Mouse (Mus musculus): ENCODE results near the gene Anxa2.

Anxa2 gene

GRCm38 (mm10) chr9:69453066-69453900 lies at the start of gene Anxa2:
Anxa2 (plus strand) TSS chr9:69453620.
- DNase-seq, result peak; percentile 79 to 83

GRCm38 (mm10) chr9:69404671-69405070 lies 48.7 kb upstream of the Anxa2 start:
- DNase-seq, result no peak

DNA sequence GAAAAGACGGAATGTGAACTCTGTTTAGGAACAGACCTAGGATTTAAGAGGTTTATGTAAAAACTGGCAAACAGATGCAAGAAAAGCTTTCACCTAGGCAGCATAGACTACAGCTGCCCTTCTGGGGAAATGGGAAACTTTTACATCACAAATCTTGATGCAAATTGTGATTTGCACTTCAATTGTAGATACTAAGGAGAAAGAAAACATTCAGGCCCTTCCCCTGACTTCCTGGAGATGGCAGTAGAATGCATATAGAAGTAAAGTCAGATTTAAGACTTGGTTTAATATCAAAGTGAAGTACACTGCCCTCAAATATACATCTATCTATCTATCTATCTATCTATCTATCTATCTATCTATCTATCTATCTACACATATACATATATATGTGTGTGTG lies 33.9 kb upstream of the Anxa2 start:
- no peak for DNase-seq

- no peak for DNase-seq
Observed at GRCm38 (mm10) chr9:69430531-69430930, 22.9 kb upstream of the Anxa2 start.

DNA sequence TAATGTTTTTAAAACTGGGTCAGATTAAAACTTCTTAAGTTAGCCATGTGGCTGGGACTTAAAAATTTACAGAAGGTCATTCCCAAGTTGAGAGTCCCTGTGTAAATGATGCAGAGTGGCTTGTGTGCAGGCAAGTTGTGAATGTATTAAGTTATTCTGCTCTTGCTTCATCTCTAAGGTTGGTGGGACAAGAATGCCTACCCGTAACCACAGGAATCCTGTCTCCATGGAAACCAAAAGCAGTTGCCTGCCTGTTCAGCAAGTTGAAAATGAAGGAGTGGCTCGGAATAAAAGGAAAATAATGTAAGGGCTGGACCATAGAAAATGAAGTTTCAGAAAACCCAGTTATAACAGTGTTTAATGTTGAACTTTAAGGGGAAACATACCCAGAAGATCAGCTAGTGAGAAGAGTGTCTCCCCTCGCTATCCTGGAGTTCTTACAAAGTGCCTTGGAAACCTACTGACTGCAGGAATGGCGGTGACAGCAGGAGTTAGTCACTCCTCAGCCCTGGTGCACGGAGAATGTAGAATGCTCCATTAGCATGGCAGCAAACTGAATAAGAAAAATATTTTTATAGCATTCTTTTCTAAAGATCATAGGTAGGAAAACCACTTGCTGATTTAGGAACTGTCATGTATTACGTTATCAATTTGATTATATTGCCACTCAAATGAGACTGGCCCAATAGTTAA lies 21.4 kb upstream of the Anxa2 start:
- DNase-seq, result peak in 1 of 2 experiments; percentile 51

GRCm38 (mm10) chr9:69435194-69435593 lies 18.2 kb upstream of the Anxa2 start:
- DNase-seq, result no peak

DNA sequence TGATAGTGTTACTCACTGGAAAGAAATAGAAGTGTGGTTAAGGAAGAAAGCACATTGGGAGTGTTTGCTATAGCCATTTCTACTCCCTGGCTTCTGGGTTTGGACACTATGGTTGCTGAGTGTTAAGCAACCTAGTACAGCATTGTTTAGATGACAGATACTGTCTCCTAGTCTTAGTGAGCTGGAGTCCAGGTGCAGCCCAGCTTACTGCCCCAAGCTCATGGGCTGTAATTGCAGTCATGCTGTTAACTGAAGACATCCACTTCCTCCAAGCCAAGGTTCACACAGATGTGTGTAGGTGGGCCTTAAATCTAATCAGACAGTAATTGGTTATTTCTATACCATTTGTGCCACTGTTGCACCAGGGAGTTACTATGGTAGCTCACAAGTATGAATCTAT lies 17.8 kb upstream of the Anxa2 start:
- no peak for DNase-seq

GRCm38 (mm10) chr9:69439805-69440357 lies 13.5 kb upstream of the Anxa2 start:
- DNase-seq, result peak; percentile 50 to 63

- peak; percentile 10 to 39 for DNase-seq
Observed at GRCm38 (mm10) chr9:69442471-69443038, 10.9 kb upstream of the Anxa2 start.

- no peak for DNase-seq
Observed at GRCm38 (mm10) chr9:69443203-69443602, 10.2 kb upstream of the Anxa2 start.

DNA sequence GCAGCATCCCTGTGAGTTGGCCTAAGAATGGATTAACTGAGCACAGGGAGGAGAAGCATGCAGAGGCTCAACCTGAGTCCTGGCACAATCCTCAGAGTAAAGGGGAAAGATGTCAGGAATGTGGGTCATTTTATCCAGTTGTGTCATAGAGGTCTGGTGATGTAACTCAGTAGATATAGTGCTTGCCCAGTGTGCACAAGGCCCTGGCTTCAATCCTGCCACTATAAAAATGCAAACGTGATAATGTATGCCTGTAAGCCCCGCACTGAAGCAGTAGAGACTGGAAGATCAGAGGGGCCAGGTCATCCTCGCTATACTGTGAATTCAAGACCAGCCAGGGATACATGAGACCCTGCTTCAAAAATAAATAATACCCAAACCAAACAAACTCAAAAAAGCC lies 4.6 kb upstream of the Anxa2 start:
- no peak for DNase-seq

DNA sequence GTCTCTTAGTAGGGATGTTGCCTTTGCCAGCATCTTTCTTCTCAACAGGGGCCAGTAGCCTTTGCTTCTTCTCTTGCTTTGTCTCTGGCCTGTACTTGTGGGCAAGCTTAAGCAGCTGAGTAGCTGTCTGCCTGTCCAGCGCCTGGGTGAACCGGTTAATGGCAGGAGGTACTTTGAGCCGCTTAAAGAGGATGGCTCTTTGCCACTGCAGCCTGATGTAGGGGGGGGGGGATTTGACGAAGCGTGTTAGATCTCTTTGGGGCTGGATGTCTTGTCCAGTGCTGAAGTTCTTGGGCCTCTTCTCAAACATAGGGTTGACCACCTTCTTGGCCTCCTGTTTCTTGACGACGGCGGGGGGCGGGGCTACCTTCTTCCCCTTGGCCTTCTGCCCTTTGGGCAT lies 2.8 kb upstream of the Anxa2 start:
- no peak for DNase-seq

DNA sequence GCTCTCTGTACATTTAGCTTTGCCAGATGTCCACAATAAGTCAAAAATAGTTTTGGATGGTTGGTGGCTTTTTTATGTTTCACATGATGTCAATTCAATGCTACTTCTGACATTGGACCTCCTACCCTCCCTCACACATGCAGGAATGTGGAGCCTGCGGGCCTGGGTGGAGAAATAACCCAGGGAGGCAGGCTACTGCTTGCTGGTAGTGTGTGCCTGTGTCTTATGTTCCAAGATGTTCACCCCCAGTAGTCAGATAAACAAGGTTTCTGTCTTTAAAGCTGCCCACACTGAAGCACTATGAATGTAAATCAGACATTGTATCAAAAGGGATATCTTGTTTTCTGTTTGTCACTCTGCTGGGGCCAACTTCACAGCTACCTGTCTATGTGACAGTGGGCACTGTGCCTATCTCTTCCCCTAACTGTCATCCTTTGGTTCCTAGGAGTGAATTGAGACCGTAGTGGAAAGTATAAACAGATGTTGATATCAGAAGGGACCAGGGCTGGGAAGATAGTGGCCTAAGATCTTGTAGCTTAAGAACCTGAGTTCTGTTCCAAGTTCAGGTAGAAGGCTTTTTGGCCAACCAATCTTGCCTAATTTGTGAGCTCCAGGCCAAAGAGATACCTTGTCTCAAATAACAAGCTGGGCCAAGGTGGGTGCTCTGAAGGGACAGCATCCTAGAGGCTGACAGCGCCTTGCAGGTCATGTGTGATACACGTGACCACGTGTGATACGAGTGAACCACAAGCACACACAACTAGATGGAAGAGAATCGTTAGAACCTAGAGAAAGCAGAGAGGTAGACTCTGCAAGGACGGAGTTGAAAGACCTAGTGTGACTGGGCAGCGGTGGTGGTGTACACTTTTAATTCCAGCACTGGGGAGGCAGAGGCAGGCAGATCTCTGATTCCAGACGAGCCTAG lies 1.3 kb upstream of the Anxa2 start:
- DNase-seq, result no peak

DNA sequence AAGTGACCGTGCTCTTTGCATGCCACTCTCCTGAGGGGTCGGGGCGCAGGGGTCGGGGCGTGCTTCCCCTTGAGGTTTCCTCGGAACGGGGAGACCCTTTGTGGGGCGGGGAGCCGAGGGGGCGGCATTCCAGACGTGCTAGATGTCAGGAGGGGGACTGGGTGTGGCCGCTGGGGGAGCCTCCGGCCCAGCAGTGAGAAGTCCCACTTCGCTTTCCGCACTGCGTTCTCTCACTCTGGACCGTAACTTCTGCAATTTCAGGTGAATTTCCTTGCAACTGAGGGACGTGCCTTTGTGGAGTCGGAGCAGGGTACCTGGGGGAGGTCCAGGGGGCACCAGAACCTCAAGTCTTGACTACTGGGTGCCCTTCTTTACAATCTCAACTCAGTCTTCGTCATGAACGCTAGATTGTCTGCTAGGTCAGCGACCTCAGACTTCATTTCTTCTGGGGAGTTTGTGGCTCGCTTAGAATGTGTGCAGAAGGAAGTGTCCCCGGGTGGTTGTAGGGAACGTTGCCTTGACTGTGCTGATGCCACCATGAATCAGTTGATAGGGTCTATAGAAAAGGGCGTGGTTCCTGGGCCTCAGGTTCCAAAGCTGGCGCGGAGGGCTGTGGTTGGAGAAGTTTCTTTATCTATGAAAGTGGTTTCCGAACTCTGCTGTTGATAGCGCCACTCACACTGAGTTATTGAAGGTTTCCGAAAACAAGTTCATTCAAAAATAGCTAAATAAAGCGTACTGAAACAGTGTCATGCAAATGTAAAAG lies 664 bp downstream of the Anxa2 start:
- no peak for DNase-seq

- DNase-seq, result no peak
Observed at GRCm38 (mm10) chr9:69454691-69455090, 1.3 kb downstream of the Anxa2 start.

DNA sequence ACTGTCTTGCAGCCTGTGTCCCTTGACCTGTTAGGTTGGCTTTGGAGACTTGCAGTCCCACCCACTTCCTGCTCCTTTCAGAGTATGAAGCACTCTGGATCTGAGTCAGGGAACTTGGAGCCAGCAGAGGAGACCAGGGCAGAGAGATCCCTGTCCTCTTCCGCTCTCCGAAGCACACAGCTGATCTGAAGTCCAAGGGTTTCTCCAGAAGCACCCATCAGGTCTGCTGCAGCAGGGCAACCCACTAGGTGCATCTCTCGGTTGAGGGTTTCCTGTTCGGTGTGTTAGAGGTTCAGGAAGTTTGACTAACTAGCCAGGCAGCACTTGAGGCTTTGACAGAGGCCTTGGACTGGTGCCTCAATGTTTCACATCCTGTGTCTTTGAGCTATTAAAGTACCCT lies 2.0 kb downstream of the Anxa2 start:
- DNase-seq, result peak in 1 of 2 experiments; percentile 42

GRCm38 (mm10) chr9:69456406-69457075 lies 3.1 kb downstream of the Anxa2 start:
- DNase-seq, result no peak

GRCm38 (mm10) chr9:69457143-69457542 lies 3.7 kb downstream of the Anxa2 start:
- DNase-seq, result no peak

DNA sequence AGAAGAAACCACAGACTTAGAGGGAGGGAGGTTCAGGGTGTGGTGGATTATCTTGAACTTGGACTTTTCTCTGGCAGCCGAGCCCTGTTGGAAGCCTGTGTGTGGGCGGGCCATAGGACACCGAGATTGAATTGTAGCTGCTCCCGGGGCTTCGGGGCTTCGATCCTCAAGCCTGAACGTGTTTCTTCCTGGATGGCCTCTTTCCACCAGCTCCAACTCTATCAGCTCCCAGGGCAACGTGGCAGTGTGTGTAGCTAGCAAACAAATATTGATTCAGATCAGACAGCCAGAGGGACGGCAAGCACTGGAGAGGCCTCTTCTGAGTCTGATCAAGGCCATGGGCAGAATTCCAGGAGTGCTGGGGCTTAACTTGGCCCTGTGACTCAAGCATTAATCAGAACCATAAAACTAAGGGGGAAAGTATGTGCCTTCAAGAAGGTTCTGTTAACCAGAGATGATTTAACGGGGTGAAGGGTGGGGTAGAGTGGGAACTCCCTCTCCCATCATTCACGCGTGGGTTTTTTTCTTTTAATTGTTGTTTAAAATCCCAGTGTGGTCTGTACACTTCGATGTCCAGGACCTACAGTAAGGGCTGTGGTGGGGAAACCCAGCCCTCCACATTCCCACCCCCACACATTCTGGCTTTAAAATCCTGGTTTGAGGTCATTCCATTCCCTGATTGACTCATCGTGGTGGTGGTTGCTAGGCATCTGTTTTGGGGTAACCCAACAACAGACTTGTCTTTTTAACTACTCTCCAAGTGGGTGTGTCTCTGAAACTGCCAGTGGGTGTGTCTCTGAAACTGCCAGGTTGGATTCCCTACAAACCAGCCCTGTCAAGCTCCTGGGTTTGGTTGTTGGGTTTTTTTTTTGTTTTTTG lies 4.6 kb downstream of the Anxa2 start:
- DNase-seq, result peak; percentile 49 to 65

DNA sequence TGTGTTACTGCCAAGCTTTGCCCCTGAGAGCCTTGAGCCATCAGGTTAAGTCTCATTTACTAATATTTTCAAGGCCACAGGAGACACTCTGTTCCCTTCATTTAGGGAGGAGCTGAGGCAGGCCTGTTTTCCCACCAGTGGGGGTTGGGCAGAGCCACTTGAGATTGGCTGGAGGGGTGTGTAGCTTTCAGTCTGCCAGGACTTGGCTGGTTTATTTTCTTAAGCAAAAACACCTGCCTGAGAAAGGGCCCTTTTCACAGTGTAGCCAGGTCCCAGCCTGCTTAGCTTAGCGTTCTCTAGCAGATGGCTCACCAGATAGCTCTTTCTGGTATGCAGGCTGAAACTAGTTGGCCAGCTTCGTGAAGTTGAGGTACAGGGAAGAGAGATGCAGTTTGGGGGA lies 5.6 kb downstream of the Anxa2 start:
- DNase-seq, result peak; percentile 49 to 65
